Mouse (Mus musculus): ENCODE data around the gene Grin2d.

GRCm38 (mm10) chr7:45892651-45893050 lies 14.5 kb upstream of the Grin2d start:
- TF ChIP-seq CTCF (IDR thresholded peaks at IDR 0.05; ENCODE audit: insufficient read depth, low read length) (no peak), POLR2A (IDR thresholded peaks at IDR 0.05; ENCODE audit: borderline replicate concordance, extremely low read depth, low read depth, low read length) (no peak)
